Mouse (Mus musculus) heart, postnatal 10 days (tissue): ENCODE results near the gene Map6. TPM values are rescaled to one million over a fixed set of nuclear protein-coding genes. Genes with fewer than 3 reads are reported as not detected.
A peak's percentile ranks its signal among the peaks of the same experiment; 100 is the strongest.

ENCODE experiments used
- DNase-seq, 2 experiments: peaks; one replicate each; pipeline ENCODE4 v3.0.0; 2021
- intact Hi-C: fragments of 180-260 bp; cut with DNase I; formaldehyde crosslinking; loops from one replicate; pipeline ENCODE4 v1.15.1; 2025
- total RNA-seq, 2 experiments: library from RNA; stranded (reverse); gene quantifications; 2 replicates each; pipeline ENCODE4 v1.2.3; 2021

The Map6 gene
- total RNA-seq: 1 to 10 TPM; 5.1 to 6.0 TPM

DNA sequence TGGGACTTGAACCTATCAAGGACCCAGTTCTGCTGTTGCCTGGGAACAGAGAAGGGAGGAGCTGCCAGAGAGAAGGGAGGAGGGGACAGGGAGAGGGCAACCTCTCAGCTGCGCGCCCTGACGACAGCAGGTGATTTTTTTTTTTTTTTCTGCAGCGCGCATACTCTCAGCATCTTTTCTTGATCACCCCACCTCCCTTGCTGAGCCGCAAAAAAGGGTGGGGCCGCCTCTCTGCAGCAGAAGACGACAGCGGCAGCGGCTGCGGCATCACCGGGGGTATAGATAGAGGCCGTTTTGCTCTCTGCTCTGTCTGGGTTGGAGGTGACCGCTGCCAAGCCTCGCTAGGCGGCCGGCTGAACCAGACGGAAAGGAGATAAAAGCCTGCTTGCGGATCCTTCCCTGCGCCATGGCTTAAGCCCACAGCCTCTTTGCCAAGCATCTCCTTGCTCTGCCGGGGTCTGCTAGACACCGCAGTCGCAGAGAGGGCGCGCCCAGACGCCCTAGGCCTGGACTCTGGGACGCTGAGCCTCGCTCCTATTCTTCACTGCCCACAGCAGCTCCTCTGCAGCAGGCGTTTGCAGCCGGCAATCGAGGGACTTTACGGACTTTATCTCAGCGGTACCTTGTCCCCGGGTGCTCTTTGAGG, at the start of gene Map6:
Gene Map6 (plus strand): TSS at position 197 of the 646 bp plus-strand sequence.
- intact Hi-C loops: no loop called here
- peak; percentile 17 for DNase-seq

DNA sequence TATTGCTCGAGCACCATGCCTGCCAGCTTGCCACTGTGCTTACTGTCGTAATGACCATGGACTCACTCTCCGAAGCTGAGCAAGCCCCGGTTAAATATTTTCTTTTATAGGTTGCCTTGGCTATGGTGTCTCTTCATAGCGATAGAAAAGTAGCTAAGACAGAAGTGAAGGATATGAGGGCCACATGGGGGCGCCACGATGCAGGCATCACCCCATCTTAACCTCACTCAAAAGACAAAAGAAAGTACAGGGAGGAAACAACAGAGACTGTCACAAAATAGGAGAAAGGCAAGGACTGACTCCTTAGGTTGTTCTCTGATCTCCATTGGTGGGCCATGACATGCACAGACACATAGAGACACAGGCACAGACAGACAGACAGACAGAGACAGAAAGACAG, 43.0 kb upstream of the Map6 start:
- no peak for DNase-seq
- intact Hi-C loops: no loop called here

- no peak for DNase-seq
- intact Hi-C loops: loop anchor here (5.0 kb wide), 1 partner anchor 42 kb away; the partner anchor contains the start of gene Dgat2
Measured at GRCm38 (mm10) chr7:99224648-99225190, 42.5 kb upstream of the Map6 start.

GRCm38 (mm10) chr7:99225421-99225820, 41.8 kb upstream of the Map6 start:
- peak; percentile 42 to 55 for DNase-seq
- intact Hi-C loops: loop anchor here (5.0 kb wide), 1 partner anchor 43 kb away; the partner anchor contains the start of gene Dgat2

DNA sequence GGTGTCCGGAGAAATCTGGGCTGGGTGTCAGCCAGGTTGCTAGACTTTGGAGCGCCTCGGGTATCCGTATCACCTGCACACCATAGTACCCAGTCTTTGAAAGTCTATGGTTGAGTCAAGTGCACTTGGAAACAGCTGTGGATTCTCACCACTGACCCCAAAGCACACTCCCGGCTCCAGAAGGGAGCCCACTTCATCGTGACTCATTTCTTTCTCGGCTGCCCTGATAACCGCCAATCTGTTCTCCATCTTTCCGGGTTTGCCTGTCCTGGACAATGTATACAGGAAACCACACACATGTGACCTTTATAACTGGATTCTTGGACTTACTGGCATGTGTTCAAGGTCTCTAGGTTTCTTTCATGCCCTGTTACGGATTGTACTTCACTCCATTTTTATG, 40.6 kb upstream of the Map6 start:
- DNase-seq: no peak
- intact Hi-C loops: loop anchor here (5.0 kb wide), 1 partner anchor 44 kb away; the partner anchor contains the start of gene Dgat2

- intact Hi-C loops: loop anchor here (5.0 kb wide), 1 partner anchor 45 kb away; the partner anchor contains the start of gene Dgat2
Measured at GRCm38 (mm10) chr7:99227267-99227666, 40.0 kb upstream of the Map6 start.

GRCm38 (mm10) chr7:99228825-99229224, 38.4 kb upstream of the Map6 start:
- no peak for DNase-seq
- intact Hi-C loops: loop anchor here (5.0 kb wide), 1 partner anchor 47 kb away; the partner anchor contains the start of gene Dgat2

More at GRCm38 (mm10) chr7:99227267-99227666, 40.0 kb upstream of the Map6 start:
- DNase-seq: no peak

DNA sequence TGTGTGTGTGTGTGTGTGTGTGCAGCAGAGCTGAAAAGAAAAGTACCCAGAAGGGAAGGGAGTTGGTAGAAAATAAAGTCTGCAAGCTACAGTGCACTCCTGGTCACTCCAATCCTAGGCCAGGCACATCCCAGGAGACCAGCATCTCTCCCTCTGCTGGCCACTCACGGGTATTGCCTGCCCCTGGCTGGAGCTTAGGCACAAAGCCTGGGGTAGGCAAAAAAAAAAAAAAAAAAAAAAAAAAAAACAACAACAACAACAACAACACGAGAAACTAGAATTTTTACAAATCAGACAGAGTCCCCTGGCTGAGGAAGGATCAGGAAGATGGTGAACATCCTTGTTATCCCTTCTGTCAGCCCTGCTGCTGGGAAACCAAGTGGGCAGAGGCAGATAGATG, 37.8 kb upstream of the Map6 start:
- intact Hi-C loops: loop anchor here (5.0 kb wide), 1 partner anchor 47 kb away; the partner anchor contains the start of gene Dgat2
- DNase-seq: peak; percentile 58 to 71

- intact Hi-C loops: no loop called here
Measured at GRCm38 (mm10) chr7:99230061-99230747, 37.0 kb upstream of the Map6 start.

GRCm38 (mm10) chr7:99232571-99232970, 34.7 kb upstream of the Map6 start:
- intact Hi-C loops: no loop called here
- DNase-seq: peak in 1 of 2 experiments; percentile 23

More at GRCm38 (mm10) chr7:99230061-99230747, 37.0 kb upstream of the Map6 start:
- DNase-seq: no peak

DNA sequence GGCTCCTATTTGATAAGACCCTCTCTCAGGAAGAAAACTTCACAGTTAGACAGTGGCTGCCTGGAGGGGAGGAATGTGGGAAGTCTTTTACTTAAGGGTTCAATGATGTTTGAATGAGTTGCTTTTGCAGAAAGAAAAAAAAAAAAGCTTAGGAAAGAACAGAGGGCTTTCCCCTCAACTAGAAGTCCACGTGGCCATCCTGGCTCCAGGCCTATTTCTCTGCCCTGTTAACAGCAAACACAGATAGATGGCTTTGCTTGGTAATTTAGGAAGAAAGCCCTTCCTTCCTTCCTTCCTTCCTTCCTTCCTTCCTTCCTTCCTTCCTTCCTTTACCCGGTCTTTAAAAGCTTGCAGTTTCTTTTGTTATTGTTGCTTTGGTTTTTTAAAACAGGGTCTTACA, 32.3 kb upstream of the Map6 start:
- intact Hi-C loops: no loop called here
- no peak for DNase-seq

- no peak for DNase-seq
- intact Hi-C loops: no loop called here
Measured at GRCm38 (mm10) chr7:99235657-99236056, 31.6 kb upstream of the Map6 start.

GRCm38 (mm10) chr7:99236888-99237660, 30.2 kb upstream of the Map6 start:
- intact Hi-C loops: no loop called here
- DNase-seq: no peak

DNA sequence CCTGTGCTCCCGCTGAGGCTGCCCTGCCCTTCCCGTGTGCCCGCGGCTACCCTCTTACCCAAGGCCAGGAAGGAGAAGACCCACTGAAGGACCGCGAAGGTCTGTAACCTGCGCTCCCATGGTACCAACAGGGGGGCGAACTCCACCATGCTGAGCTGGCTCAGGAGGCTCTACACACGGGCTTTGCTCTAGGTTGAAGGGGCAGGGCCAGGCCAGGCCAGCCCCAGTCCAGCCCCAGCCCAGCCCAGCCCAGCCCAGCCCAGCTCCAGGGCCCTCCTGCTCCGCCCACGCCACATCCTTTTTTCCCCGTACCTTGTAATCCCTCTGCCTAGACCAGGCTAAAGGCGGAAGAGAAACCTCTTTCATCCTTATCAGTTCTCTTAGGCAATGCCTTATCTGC, 28.8 kb upstream of the Map6 start, which contains the start of gene Mogat2:
Gene Mogat2 (minus strand): TSS at position 203 of the 400 bp plus-strand sequence.
- intact Hi-C loops: no loop called here
- no peak for DNase-seq

- intact Hi-C loops: no loop called here
Measured at GRCm38 (mm10) chr7:99242097-99242496, 25.1 kb upstream of the Map6 start.

DNA sequence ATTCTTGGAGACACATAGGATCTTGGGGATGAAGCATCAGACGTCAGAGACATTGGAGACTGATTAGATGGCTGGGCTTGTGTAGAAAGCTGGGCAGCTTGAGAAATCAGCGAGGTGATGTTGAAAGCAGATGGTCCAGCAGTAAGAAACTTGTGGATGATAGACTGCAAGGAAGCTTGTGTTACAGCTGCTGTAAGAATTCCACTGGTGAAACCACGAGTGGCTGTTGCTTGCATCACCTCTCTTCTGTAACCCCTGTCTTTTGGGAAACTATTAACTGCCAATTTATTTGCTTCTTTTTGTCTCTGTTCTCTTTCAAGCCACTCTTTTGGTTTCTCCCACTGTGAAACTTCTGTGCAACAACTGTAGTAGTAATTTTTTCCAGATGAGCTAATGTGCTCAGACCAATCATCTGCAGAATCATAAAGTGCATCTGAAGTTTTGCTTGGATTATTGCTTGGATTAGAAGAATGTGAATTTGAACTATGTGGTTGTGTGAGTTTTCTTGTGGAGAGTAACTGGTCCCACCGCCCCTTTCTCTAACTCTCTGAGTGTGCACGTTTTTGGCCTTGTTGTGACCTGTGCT, 19.0 kb upstream of the Map6 start:
- DNase-seq: no peak
- intact Hi-C loops: loop anchor here (5.0 kb wide), 1 partner anchor 141 kb away; no protein-coding TSS in a partner anchor

More at GRCm38 (mm10) chr7:99242097-99242496, 25.1 kb upstream of the Map6 start:
- no peak for DNase-seq

GRCm38 (mm10) chr7:99248906-99249581, 18.2 kb upstream of the Map6 start:
- intact Hi-C loops: loop anchor here (5.0 kb wide), 1 partner anchor 142 kb away; no protein-coding TSS in a partner anchor
- no peak for DNase-seq

GRCm38 (mm10) chr7:99249582-99249911, 17.7 kb upstream of the Map6 start:
- DNase-seq: peak; percentile 65 to 69
- intact Hi-C loops: loop anchor here (5.0 kb wide), 1 partner anchor 142 kb away; no protein-coding TSS in a partner anchor

GRCm38 (mm10) chr7:99250386-99250785, 16.9 kb upstream of the Map6 start:
- intact Hi-C loops: loop anchor here (5.0 kb wide), 1 partner anchor 112 kb away; no protein-coding TSS in a partner anchor
- DNase-seq: no peak
